Mouse (Mus musculus): ENCODE data around the gene AA986860.

- TF ChIP-seq BHLHE40 (IDR thresholded peaks at IDR 0.05; ENCODE audit: borderline replicate concordance, low read depth, low read length) (no peak), POLR2A (IDR thresholded peaks at IDR 0.05; ENCODE audit: control insufficient read depth in 1 of 2, insufficient read depth in 1 of 2, low read depth in 1 of 2, low read length in 2 of 2, poor library complexity in 1 of 2) (no peak), MXI1 (IDR thresholded peaks at IDR 0.05; ENCODE audit: low read depth, low read length) (no peak)
These were observed 3.7 kb upstream of the AA986860 start for GRCm38 (mm10) chr1:130728070-130728469.

Data from MEL (cell line).